Mouse (Mus musculus): ENCODE results near the gene Gstp1. TPM values are rescaled to one million over a fixed set of nuclear protein-coding genes. Genes with fewer than 3 reads are reported as not detected.

Gstp1 gene
- total and polyA plus RNA-seq, 2 experiments from 2014 or later: 245 to 642 TPM

- Histone ChIP-seq H3K27ac (ENCODE audit: low read depth, low read length) (no peak overlapping the region), H3K4me1 (ENCODE audit: insufficient read depth) (no peaks in the 10 kb centered on the region), H3K4me3 (ENCODE audit: low read depth, low read length) (no peak overlapping the region), H3K27me3 (ENCODE audit: insufficient read depth, low read length) (no peaks in the 10 kb centered on the region), H3K9ac (no peak overlapping the region), H3K9me3 (ENCODE audit: low read length) (no peaks in the 10 kb centered on the region), H3K36me3 (ENCODE audit: insufficient read depth) (no peaks in the 10 kb centered on the region), H3K4me2 (ENCODE audit: low read depth) (no peak overlapping the region)
- ATAC-seq (no peak), DNase-seq (no peak)
- WGBS: 68% methylated on average over 10 of the region's 10 CpGs
- TF ChIP-seq CTCF (IDR thresholded peaks at IDR 0.05; ENCODE audit: low read depth): no peak
These were observed 19.7 kb downstream of the Gstp1 start for GRCm38 (mm10) chr19:4017921-4018587.

- Histone ChIP-seq H3K4me1 (ENCODE audit: insufficient read depth) (peaks cover 6% of the 10 kb centered on the region), H3K4me3 (ENCODE audit: low read depth, low read length) (no peak overlapping the region), H3K4me2 (ENCODE audit: low read depth) (no peak overlapping the region), H3K9ac (no peak overlapping the region), H3K9me3 (ENCODE audit: low read length) (no peaks in the 10 kb centered on the region), H3K27me3 (ENCODE audit: insufficient read depth, low read length) (no peaks in the 10 kb centered on the region), H3K36me3 (ENCODE audit: insufficient read depth) (no peaks in the 10 kb centered on the region), H3K27ac (ENCODE audit: low read depth, low read length) (no peak overlapping the region)
- 61% methylated on average over 5 of the region's 5 CpGs for WGBS
- DNase-seq: no peak
- no peak for TF ChIP-seq CTCF (IDR thresholded peaks at IDR 0.05; ENCODE audit: low read depth)
- no peak for ATAC-seq
These were observed 22.1 kb downstream of the Gstp1 start for GRCm38 (mm10) chr19:4015635-4016034.

GRCm38 (mm10) chr19:4014802-4015201 is 23.0 kb downstream of the Gstp1 start:
- TF ChIP-seq CTCF (IDR thresholded peaks at IDR 0.05; ENCODE audit: low read depth): no peak
- ATAC-seq (no peak), DNase-seq (no peak)
- H3K4me3 ChIP-seq (ENCODE audit: low read depth, low read length): no peak overlapping the region
- H3K9me3 ChIP-seq (ENCODE audit: low read length): no peaks in the 10 kb centered on the region
- no peak overlapping the region for H3K4me2 ChIP-seq (ENCODE audit: low read depth)
- peaks cover 6% of the 10 kb centered on the region for H3K4me1 ChIP-seq (ENCODE audit: insufficient read depth)
- no peaks in the 10 kb centered on the region for H3K27me3 ChIP-seq (ENCODE audit: insufficient read depth, low read length)
- H3K27ac ChIP-seq (ENCODE audit: low read depth, low read length): no peak overlapping the region
- no peak overlapping the region for H3K9ac ChIP-seq
- no peaks in the 10 kb centered on the region; the same call in 1 of the 2 replicates for H3K36me3 ChIP-seq (ENCODE audit: insufficient read depth)

- no peaks in the 10 kb centered on the region for H3K27me3 ChIP-seq (ENCODE audit: insufficient read depth, low read length)
- H3K4me2 ChIP-seq (ENCODE audit: low read depth): peak overlapping the region; percentile 68
- peaks cover 16% of the 10 kb centered on the region for H3K36me3 ChIP-seq (ENCODE audit: insufficient read depth)
- H3K9ac ChIP-seq: 0 out of 2 replicates have a peak overlapping the region, but pooled peaks have one; percentile 31
- DNase-seq (no peak), ATAC-seq (peak; percentile 2; the same call in 1 of the 2 replicates)
- peaks cover 6% of the 10 kb centered on the region for H3K4me1 ChIP-seq (ENCODE audit: insufficient read depth)
- TF ChIP-seq CTCF (IDR thresholded peaks at IDR 0.05; ENCODE audit: low read depth): no peak
- peak overlapping the region; percentile 77 for H3K4me3 ChIP-seq (ENCODE audit: low read depth, low read length)
- H3K27ac ChIP-seq (ENCODE audit: low read depth, low read length): no peak overlapping the region
- H3K9me3 ChIP-seq (ENCODE audit: low read length): no peaks in the 10 kb centered on the region
- 24% methylated on average over 9 of the region's 9 CpGs for WGBS
These were observed 24.7 kb downstream of the Gstp1 start for GRCm38 (mm10) chr19:4013066-4013465.

GRCm38 (mm10) chr19:4012432-4013022 is 25.3 kb downstream of the Gstp1 start, which contains the start of gene Ndufv1:
Gene Ndufv1, minus strand, starts transcription at chr19:4012806.
- Histone ChIP-seq H3K9ac (peak within 1 kb of the TSS; percentile 82), H3K4me1 (ENCODE audit: insufficient read depth) (peaks cover 6% of the 10 kb centered on the region), H3K36me3 (ENCODE audit: insufficient read depth) (peaks cover 22% of the 10 kb centered on the region), H3K9me3 (ENCODE audit: low read length) (no peaks in the 10 kb centered on the region), H3K27ac (ENCODE audit: low read depth, low read length) (peak within 1 kb of the TSS; percentile 72), H3K27me3 (ENCODE audit: insufficient read depth, low read length) (no peaks in the 10 kb centered on the region), H3K4me2 (ENCODE audit: low read depth) (peak within 1 kb of the TSS; percentile 68), H3K4me3 (ENCODE audit: low read depth, low read length) (peak within 1 kb of the TSS; percentile 77)
- ATAC-seq: peak; percentile 99
- peak; percentile 91 for TF ChIP-seq CTCF (IDR thresholded peaks at IDR 0.05; ENCODE audit: low read depth)
- peak; percentile 98 for DNase-seq
- 2% methylated on average over 45 of the region's 45 CpGs for WGBS

- Histone ChIP-seq H3K36me3 (ENCODE audit: insufficient read depth) (peaks cover 34% of the 10 kb centered on the region), H3K4me3 (ENCODE audit: low read depth, low read length) (no peak overlapping the region), H3K4me1 (ENCODE audit: insufficient read depth) (peaks cover 6% of the 10 kb centered on the region), H3K27ac (ENCODE audit: low read depth, low read length) (no peak overlapping the region), H3K27me3 (ENCODE audit: insufficient read depth, low read length) (no peaks in the 10 kb centered on the region), H3K9me3 (ENCODE audit: low read length) (no peaks in the 10 kb centered on the region), H3K4me2 (ENCODE audit: low read depth) (no peak overlapping the region), H3K9ac (no peak overlapping the region)
- no peak for ATAC-seq
- no peak for DNase-seq
- 92% methylated on average over 5 of the region's 5 CpGs for WGBS
- no peak for TF ChIP-seq CTCF (IDR thresholded peaks at IDR 0.05; ENCODE audit: low read depth)
These were observed 26.7 kb downstream of the Gstp1 start for GRCm38 (mm10) chr19:4011086-4011485.

- no peak overlapping the region for H3K4me3 ChIP-seq (ENCODE audit: low read depth, low read length)
- H3K27me3 ChIP-seq (ENCODE audit: insufficient read depth, low read length): no peaks in the 10 kb centered on the region
- peaks cover 9% of the 10 kb centered on the region; the same call in 1 of the 2 replicates for H3K4me1 ChIP-seq (ENCODE audit: insufficient read depth)
- H3K27ac ChIP-seq (ENCODE audit: low read depth, low read length): no peak overlapping the region
- H3K9ac ChIP-seq: no peak overlapping the region
- no peaks in the 10 kb centered on the region for H3K9me3 ChIP-seq (ENCODE audit: low read length)
- H3K36me3 ChIP-seq (ENCODE audit: insufficient read depth): peaks cover 35% of the 10 kb centered on the region
- no peak for TF ChIP-seq CTCF (IDR thresholded peaks at IDR 0.05; ENCODE audit: low read depth)
- WGBS: 95% methylated on average over 8 of the region's 8 CpGs
- H3K4me2 ChIP-seq (ENCODE audit: low read depth): no peak overlapping the region
- ATAC-seq (no peak), DNase-seq (no peak)
These were observed 31.8 kb downstream of the Gstp1 start for GRCm38 (mm10) chr19:4005971-4006370.
